Comparison of ENCODE assay signal across 19 mouse cellular contexts in genomic region chr10:70013931-70014330, GRCm38 (mm10).
DNase-seq lines count a peak whose midpoint lies in the region; TF ChIP-seq lines count a peak whose summit lies in the region.
"Had no signal": no experiment of that assay in that cellular context is flagged by ENCODE, and none has a peak within 500 bp of the region (broad histone marks: within the 10 kb centered on the region; RNA-seq: fewer than 3 reads in every experiment).

No protein-coding gene starts in this region.

- no peak overlapping the region for H3K9ac ChIP-seq in ES-Bruce4 (ENCODE audit: low read depth, poor library complexity, severe bottlenecking)
- no peak overlapping the region for H3K9ac ChIP-seq in ES-E14 (ENCODE audit: insufficient read depth, low read depth, low read length, poor library complexity, severe bottlenecking)
- H3K9ac ChIP-seq: embryonic facial prominence, embryonic 12.5 days; hindbrain, embryonic 12.5 days; intestine, embryonic 15.5 days had no signal

- TF ChIP-seq EP300 in ES-Bruce4 (IDR thresholded peaks at IDR 0.05; ENCODE audit: insufficient read depth, low read depth, low read length), result no peak

- peaks cover 2% of the 10 kb centered on the region for H3K4me1 ChIP-seq in ES-Bruce4 (ENCODE audit: control insufficient read depth, insufficient read depth, low read length)
- H3K4me1 ChIP-seq in ES-E14 (ENCODE audit: control insufficient read depth in 2 of 2, insufficient read depth in 2 of 2, low read length in 2 of 2, poor library complexity in 1 of 2), result no peaks in the 10 kb centered on the region
- H3K4me1 ChIP-seq: hindbrain, embryonic 12.5 days; intestine, embryonic 15.5 days had no signal

- peak; percentile 3 for TF ChIP-seq CTCF in left cerebral cortex, adult 2 months (IDR thresholded peaks at IDR 0.05)
- peak; percentile 16 for TF ChIP-seq CTCF in ES-Bruce4 (IDR thresholded peaks at IDR 0.05; ENCODE audit: low read depth, low read length)

- in situ Hi-C loops in ES-E14 (cut with MboI; ENCODE audit: low sequenced_read_pairs in 2 of 2, unreplicated experiment in 2 of 2), result no loop called here

- H3K36me3 ChIP-seq in ES-Bruce4 (ENCODE audit: control insufficient read depth, insufficient read depth, low read length, poor library complexity, severe bottlenecking) (no peaks in the 10 kb centered on the region), ES-E14 (ENCODE audit: control insufficient read depth, insufficient read depth, low read length, poor library complexity, severe bottlenecking) (no peaks in the 10 kb centered on the region; the same call in 1 of the 2 replicates)
- H3K36me3 ChIP-seq: intestine, embryonic 15.5 days had no signal

- no peak for TF ChIP-seq POLR2A in ES-Bruce4 (IDR thresholded peaks at IDR 0.05; ENCODE audit: insufficient read depth, low read length)

- H3K27me3 ChIP-seq in ES-Bruce4 (ENCODE audit: control insufficient read depth, insufficient read depth, low read length, poor library complexity, severe bottlenecking), result no peaks in the 10 kb centered on the region
- H3K27me3 ChIP-seq: embryonic facial prominence, embryonic 12.5 days; hindbrain, embryonic 12.5 days; intestine, embryonic 15.5 days had no signal

- H3K4me3 ChIP-seq in left cerebral cortex, adult 2 months, result no peak overlapping the region
- H3K4me3 ChIP-seq in ES-Bruce4 (ENCODE audit: low read depth, low read length), result no peak overlapping the region
- H3K4me3 ChIP-seq in ES-E14 (ENCODE audit: insufficient read depth in 1 of 2, low read depth in 1 of 2, low read length in 2 of 2, poor library complexity in 1 of 2, severe bottlenecking in 1 of 2), result no peak overlapping the region
- H3K4me3 ChIP-seq: embryonic facial prominence, embryonic 12.5 days; gastrocnemius, adult 2 months; hindbrain, embryonic 12.5 days; intestine, embryonic 15.5 days had no signal

- H3K9me3 ChIP-seq in ES-Bruce4 (replicated peaks; ENCODE audit: control insufficient read depth, insufficient read depth, low read length, poor library complexity, severe bottlenecking), result no peaks in the 10 kb centered on the region
- H3K9me3 ChIP-seq in ES-E14 (ENCODE audit: control insufficient read depth, insufficient read depth, low read depth, low read length), result no peaks in the 10 kb centered on the region
- H3K9me3 ChIP-seq: embryonic facial prominence, embryonic 12.5 days; hindbrain, embryonic 12.5 days; intestine, embryonic 15.5 days had no signal

- intact Hi-C loops in left cerebral cortex, adult 2 months (cut with DNase I), result no loop called here

- H3K27ac ChIP-seq in left cerebral cortex, adult 2 months, result no peak overlapping the region
- H3K27ac ChIP-seq in ES-Bruce4 (ENCODE audit: insufficient read depth, low read length) (no peak overlapping the region), ES-E14 (ENCODE audit: insufficient read depth, low read depth, low read length, poor library complexity, severe bottlenecking) (no peak overlapping the region)
- H3K27ac ChIP-seq: embryonic facial prominence, embryonic 12.5 days; gastrocnemius, adult 2 months; hindbrain, embryonic 12.5 days; intestine, embryonic 15.5 days had no signal

- no peak for DNase-seq in left cerebral cortex, adult 2 months (ENCODE audit: extremely low spot score in 1 of 2, low spot score in 2 of 2)
- no peak for DNase-seq in left cerebral cortex, adult 8-10 months (ENCODE audit: low spot score in 2 of 2)
- peak; percentile 40 for DNase-seq in ES-E14 (ENCODE audit: low read depth, low spot score)
- DNase-seq in ZHBTc4 (ENCODE audit: low read depth, low spot score), result peak; percentile 73
- DNase-seq in ovary, postnatal 10 days (ENCODE audit: low spot score), result no peak
- DNase-seq in gastrocnemius, adult 18-20 months (ENCODE audit: low spot score), result no peak
- DNase-seq: adrenal gland, adult 2 months; adrenal gland, postnatal 25 days; cerebellum, adult 2 months; cerebellum, postnatal 10 days; gastrocnemius, adult 2 months; gastrocnemius, postnatal 25 days; heart, postnatal 10 days; heart, postnatal 4 days; kidney, adult 2 months had no signal

TF ChIP-seq in ES-E14, 5 proteins besides CTCF, POLR2A, EP300 and RAD21:
- TF ChIP-seq ZC3H11A (IDR thresholded peaks at IDR 0.05; ENCODE audit: borderline replicate concordance, low read depth, low read length) (0 out of 2 replicates have a peak, but pooled peaks have one; percentile 19), ZNF384 (IDR thresholded peaks at IDR 0.05; ENCODE audit: low read depth, low read length) (no peak)

Comparison
In these comparisons a context has a peak if more than half of its experiments do, and no peak if none do; other contexts are left out.
1. DNase-seq: peak in ES-E14 (single experiment) and ZHBTc4 (single experiment); none in left cerebral cortex, adult 2 months (0 of 2), left cerebral cortex, adult 8-10 months (0 of 2), ovary, postnatal 10 days (single experiment) and gastrocnemius, adult 18-20 months (single experiment).